Mouse (Mus musculus): Measurements from ENCODE around the gene Sdhc.

GRCm38 (mm10) chr1:171195887-171196397, 45.5 kb upstream of the Sdhc start, which contains the start of gene Pcp4l1:
- TF ChIP-seq CTCF (conservative IDR thresholded peaks at IDR 0.05 in 1 of 2, IDR thresholded peaks at IDR 0.05 in 1 of 2; ENCODE audit: low read depth in 2 of 2, low read length in 2 of 2) (no peak), BHLHE40 (IDR thresholded peaks at IDR 0.05; ENCODE audit: low read depth, low read length) (no peak), MXI1 (IDR thresholded peaks at IDR 0.05; ENCODE audit: low read depth, low read length) (no peak), ZNF384 (IDR thresholded peaks at IDR 0.05; ENCODE audit: low read depth, low read length) (no peak), POLR2A (IDR thresholded peaks at IDR 0.05; ENCODE audit: low read depth, low read length) (no peak), E2F4 (IDR thresholded peaks at IDR 0.05; ENCODE audit: insufficient replicate concordance, low read depth, low read length) (no peak), ZC3H11A (IDR thresholded peaks at IDR 0.05; ENCODE audit: low read depth, low read length) (no peak), EP300 (IDR thresholded peaks at IDR 0.05; ENCODE audit: low read length) (no peak), MAX (IDR thresholded peaks at IDR 0.05; ENCODE audit: low read length) (no peak), ZKSCAN1 (IDR thresholded peaks at IDR 0.05; ENCODE audit: borderline replicate concordance, low read depth, low read length) (no peak), NELFE (IDR thresholded peaks at IDR 0.05; ENCODE audit: low read depth, low read length) (no peak), ETS1 (conservative IDR thresholded peaks at IDR 0.05; ENCODE audit: low read depth, low read length) (no peak)

All from CH12.LX (cell line).